Mouse (Mus musculus) spleen, adult 2 months (tissue): ENCODE data around the gene BC024978.

Source experiments
- CTCF ChIP-seq: fragments of 200-500 bp; IDR thresholded peaks from 2 replicates; pipeline ENCODE4 v1.5.1; 2011; ENCODE audit warnings: mild to moderate bottlenecking, inconsistent platforms; ENCODE audit not compliant: insufficient read depth, insufficient read length, insufficient replicate concordance; ENCODE audit errors: extremely low read depth
- POLR2A ChIP-seq: fragments of 200-500 bp; IDR thresholded peaks from 2 replicates; pipeline ENCODE4 v1.6.1; 2011; ENCODE audit warnings: low read depth, low read length, inconsistent platforms

DNA sequence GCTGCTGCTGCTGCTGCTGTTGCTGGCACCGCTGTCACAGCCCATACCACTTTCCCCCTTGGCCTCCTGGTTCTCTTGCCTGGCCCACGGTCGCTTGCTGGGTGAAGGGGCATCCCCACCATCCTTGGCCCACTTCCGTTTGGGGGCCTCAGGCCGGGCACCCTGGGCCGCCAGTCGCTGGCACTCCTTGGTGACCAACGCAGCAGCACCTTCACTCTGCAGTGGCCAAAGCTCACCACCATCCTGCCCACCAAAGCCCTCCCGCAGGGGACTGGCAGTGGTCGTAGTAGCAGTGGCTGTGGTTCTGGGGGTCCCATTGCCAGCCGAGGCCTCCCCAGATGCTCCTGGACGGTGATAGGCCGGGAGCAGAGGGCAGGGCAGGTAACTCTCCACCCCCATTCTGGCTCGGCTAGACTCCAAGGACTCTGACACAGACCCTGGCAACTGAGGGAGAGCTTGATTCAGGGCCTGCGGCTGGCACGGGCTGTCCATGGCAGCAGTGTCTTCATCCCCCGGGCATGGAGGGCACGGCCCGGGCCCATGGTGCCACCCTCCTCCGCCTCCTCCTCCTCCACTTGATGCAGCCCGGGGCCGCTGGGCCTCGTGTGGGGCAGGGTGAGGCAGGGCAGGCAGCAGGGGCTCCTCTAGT lies 30.4 kb upstream of the BC024978 start:
- no peak for TF ChIP-seq CTCF
- no peak for TF ChIP-seq POLR2A
